Mouse (Mus musculus) left cerebral cortex, adult 8-10 months (tissue): ENCODE data around the gene Olfr201. TPM values are rescaled to one million over a fixed set of nuclear protein-coding genes. Genes with fewer than 3 reads are reported as not detected.
"Not testable (repeated sequence)": the region's sequence is repeated elsewhere in the genome, so short reads cannot be mapped to it uniquely, and the experiment has no call there.

Experiments
- DNase-seq, 2 experiments: peaks; one replicate each; pipeline ENCODE4 v3.0.0; 2022; ENCODE audit warnings: low spot score in 2 of 2
- total RNA-seq, 4 experiments: library from RNA; stranded (reverse); gene quantifications; 2 replicates each; pipeline ENCODE4 v1.2.4; 2022

The Olfr201 gene
- not detected for total RNA-seq

DNA sequence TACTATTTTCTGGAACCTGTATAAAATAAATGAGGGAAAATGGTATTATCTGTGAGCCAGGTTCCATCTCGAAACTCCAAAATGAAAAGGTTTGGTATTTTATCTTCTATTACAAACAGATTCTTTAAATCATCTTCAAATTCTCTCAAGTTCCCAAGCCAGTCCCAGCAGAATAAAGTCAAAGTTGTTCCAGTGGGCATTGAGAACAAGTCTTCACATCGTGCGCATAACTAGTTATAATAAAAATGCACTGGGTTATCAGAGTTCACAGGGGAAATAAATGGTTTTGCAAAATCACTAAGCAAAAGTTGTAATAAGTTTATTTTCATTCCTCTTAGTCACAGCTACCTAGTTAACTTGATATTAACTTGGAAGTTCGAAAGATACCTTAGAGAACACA, at the start of gene Olfr201:
TSS of gene Olfr201 (minus strand) at position 101 of the 400 bp plus-strand sequence.
- DNase-seq, result not testable (repeated sequence)

DNA sequence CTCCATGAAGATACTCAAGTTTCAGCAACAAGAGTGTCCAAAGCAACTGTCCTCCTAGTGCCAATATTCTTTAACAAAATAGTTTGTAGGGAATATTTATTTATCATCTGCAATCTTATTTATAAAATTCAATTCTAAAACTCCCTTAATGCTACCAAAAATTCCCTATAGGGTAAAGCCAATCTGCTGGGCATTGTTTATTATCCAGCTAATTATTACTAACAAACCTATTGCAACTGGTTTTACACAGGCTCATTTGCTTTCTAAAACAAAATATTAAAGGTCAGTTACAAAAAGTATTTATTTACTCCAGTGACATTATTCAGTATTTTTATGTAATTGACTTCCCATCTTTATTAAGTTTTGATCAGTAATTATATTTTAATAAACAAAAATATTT, 45.7 kb upstream of the Olfr201 start, which contains the start of gene Olfr204:
TSS of gene Olfr204 (minus strand) at position 101 of the 400 bp plus-strand sequence.
- DNase-seq, result no peak

DNA sequence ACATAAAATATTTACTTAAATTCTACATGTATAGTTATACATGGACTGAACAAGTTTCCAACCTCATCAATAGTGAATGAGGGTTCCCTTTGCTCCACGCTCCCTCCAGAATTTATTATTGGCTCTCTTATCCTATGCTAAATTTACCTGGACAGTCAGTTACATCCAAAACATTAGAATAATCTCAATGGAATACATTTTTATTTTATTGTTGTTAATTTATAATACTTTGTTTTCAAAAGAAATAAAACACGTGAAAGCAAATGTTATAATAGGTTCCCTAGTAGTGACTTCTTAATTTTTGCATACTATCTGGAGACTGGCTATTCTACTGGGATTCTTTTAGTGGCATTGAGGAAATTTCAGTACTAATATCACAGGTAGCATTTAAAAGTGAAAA, 26.1 kb upstream of the Olfr201 start, which contains the start of gene Olfr203:
TSS of gene Olfr203 (plus strand) at position 301 of the 400 bp plus-strand sequence.
- DNase-seq, result no peak

DNA sequence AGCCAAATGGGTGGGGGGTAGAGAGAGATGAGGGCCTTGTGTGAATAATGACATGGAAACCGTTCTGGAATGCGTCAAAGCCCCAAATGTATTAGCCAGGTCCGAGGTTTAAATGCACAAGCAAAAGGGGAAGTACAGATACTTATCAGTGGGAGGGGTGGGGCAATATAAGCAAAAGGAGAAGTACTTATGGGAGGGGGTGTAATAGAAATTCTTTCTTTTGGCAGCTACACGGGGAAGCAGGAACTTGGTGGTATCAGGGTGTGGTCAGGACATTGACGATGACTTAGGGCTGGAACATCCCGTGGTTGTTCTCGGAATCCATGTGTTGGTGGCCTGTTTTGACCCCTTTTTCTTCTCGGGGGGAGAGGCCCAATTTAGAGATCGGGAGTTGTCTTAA, 15.1 kb upstream of the Olfr201 start:
- DNase-seq, result not testable (repeated sequence)

DNA sequence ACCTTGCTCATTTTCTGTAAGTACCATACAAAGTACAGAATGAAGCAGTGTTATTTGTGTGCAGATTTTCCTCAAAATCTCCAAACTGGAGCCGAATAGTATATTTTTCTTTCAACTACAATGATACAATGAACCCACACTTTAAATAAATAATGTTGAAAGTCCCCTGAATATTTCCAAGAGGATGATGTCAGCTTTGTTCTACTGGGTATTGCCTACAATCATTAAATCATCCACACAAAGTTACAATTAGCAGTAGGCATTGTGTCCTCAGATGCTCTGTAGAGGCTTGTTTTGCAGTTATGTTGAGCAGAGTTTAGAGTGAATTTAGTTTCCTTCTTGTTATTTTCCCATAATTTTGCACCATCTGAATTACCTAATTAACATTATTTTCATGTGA, 14.3 kb upstream of the Olfr201 start, which contains the start of gene Olfr202:
TSS of gene Olfr202 (minus strand) at position 101 of the 400 bp plus-strand sequence.
- no peak for DNase-seq

DNA sequence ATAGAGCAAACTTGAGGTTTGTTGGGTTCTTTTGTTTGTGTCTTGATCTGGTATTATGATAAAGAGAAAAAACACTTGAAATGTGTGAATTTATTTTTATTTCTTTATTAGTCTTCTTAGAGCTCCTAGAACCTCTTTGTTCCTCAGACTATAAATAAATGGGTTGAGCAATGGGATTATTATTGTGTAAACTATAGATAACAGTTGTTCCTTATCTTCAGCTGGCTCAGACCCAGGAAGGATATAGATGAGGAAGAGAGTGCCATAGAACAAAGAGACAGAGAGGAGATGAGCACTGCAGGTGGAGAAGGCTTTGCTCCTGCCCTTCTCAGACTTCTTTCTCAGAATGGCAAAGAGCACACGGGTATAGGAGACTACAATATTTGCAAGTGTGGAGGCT, 11.0 kb upstream of the Olfr201 start:
- DNase-seq, result no peak

DNA sequence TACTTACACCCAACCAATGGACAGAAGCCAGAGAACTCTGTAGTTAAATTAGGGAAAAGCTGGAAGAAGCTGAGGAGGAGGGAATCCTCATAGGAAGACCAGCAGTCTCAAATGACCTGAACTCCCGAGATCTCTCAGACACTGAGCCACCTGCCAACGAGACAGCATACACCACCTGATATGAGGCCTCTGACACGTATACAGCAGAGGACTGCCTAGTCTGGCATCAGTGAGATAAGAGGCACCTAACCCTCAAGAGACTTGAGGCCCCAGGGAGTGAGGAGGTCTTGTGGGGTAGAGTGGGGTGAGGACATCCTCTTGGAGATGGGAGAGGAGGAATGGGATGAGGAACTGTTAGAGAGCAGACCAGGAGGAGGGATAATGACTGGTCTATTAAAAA, 8.1 kb upstream of the Olfr201 start:
- no peak for DNase-seq

DNA sequence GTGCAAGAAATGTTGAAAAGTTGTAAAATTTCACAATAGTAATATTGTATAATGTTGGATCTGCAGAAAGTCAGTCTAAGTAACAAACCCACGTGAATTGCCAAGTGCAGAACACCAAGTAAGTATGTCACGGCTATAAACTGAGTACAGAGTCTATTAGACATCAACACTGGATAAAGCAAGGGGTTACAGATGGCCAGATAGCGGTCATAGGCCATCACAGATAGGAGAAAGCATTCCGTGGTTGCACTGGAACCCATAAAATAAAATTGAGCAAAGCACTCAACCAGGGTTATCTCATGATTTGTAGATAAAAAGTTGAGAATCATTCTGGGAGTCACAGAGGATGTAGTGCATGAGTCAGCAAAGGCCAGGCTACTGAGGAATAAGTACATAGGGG, 3.3 kb downstream of the Olfr201 start:
- DNase-seq, result not testable (repeated sequence)

DNA sequence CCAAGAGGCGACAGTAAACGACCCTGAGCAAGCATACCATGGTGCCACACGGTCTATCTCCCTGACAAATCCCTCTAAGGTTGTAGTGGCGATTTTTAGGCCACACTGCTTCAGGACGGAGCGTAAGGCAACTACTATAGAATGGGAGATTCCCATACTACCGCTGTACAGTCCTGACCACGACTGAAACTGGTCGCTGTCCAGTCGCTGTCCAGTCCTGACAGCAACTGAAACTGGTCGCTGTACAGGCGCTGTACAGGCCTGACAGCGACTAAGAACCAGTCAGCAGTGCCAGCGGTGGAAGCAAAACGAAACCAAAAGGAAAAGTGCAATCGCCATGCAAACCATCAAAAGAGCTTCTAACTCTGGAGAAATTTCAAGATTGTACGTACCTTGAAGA, 22.7 kb downstream of the Olfr201 start:
- no peak for DNase-seq

DNA sequence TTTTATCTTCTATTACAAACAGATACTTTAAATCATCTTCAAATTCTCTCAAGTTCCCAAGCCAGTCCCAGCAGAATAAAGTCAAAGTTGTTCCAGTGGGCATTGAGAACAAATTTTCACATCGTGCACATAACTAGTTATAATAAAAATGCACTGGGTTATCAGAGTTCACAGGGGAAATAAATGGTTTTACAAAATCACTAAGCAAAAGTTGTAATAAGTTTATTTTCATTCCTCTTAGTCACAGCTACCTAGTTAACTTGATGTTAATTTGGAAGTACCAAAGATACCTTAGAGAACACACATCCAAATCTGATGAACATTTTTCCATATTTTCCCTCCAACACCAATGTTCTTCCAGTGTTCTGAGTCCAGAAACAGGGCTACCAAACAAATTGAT, 52.8 kb downstream of the Olfr201 start, which contains the start of gene Olfr199:
TSS of gene Olfr199 (minus strand) at position 101 of the 400 bp plus-strand sequence.
- DNase-seq, result not testable (repeated sequence)

DNA sequence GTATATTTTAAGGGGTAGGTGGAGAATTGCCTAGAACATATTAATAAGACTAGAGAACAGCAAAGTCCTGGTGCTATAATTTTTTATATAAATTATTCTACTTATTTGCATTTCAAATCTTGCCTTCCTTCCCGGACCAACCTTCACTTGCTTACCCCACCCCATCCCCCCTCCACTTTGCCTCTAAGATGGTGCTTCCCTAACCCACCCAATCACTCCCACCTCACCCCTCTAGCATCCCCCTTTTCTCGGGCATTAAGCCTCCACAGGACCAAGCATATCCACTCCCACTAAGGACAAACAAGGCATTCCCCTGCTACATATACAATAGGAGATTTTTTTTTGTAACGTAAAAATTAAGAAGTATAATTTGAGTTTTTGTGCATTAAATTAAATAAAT, 54.6 kb downstream of the Olfr201 start:
- DNase-seq, result not testable (repeated sequence)

Other genes with a start within 250 kb of the Olfr201 start
- not detected for gene Olfr186, start 242.3 kb downstream of the Olfr201 start, total RNA-seq
- not detected for gene Olfr187, start 232.9 kb downstream of the Olfr201 start, total RNA-seq
- gene Olfr190, start 194.6 kb downstream of the Olfr201 start, total RNA-seq, result not detected
- gene Olfr191, start 182.8 kb downstream of the Olfr201 start, total RNA-seq, result not detected
- not detected for gene Olfr193, start 160.8 kb downstream of the Olfr201 start, total RNA-seq
- not detected for gene Olfr194, start 151.6 kb downstream of the Olfr201 start, total RNA-seq
- not detected for gene Olfr195, start 125.6 kb downstream of the Olfr201 start, total RNA-seq
- gene Olfr196, start 102.2 kb downstream of the Olfr201 start, total RNA-seq, result not detected
- not detected for gene Olfr198, start 69.1 kb downstream of the Olfr201 start, total RNA-seq
- not detected for gene Olfr199, start 52.9 kb downstream of the Olfr201 start, total RNA-seq
- not detected for gene Olfr202, start 14.2 kb upstream of the Olfr201 start, total RNA-seq
- not detected for gene Olfr203, start 26.2 kb upstream of the Olfr201 start, total RNA-seq
- under 1 TPM in 1 of 4 experiments, not detected in 3; 0.13 TPM for gene Olfr204, start 45.6 kb upstream of the Olfr201 start, total RNA-seq
- not detected for gene Olfr205, start 58.5 kb upstream of the Olfr201 start, total RNA-seq
- not detected for gene Olfr206, start 76.6 kb upstream of the Olfr201 start, total RNA-seq
- not detected for gene Olfr209, start 91.4 kb upstream of the Olfr201 start, total RNA-seq
- under 1 TPM in 3 of 4 experiments, not detected in 1; 0.11 to 0.22 (median 0.11) TPM for gene Gabrr3, start 134.7 kb upstream of the Olfr201 start, total RNA-seq
- gene Riox2, start 199.1 kb upstream of the Olfr201 start, total RNA-seq, result 10 to 100 TPM; 14.2 to 15.7 (median 14.8) TPM